Mouse (Mus musculus): ENCODE data around the gene Matk.
"Not testable (repeated sequence)": the region's sequence is repeated elsewhere in the genome, so short reads cannot be mapped to it uniquely, and the experiment has no call there.

Matk gene

GRCm38 (mm10) chr10:81252424-81253419 lies at the start of gene Matk:
Matk (plus strand) TSS chr10:81252935.
- DNase-seq (ENCODE audit: low spot score in 2 of 2), result no peak

- peak in 1 of 2 experiments; percentile 41 for DNase-seq (ENCODE audit: low spot score in 2 of 2)
Observed at GRCm38 (mm10) chr10:81202978-81203720, 49.6 kb upstream of the Matk start.

- DNase-seq (ENCODE audit: low spot score in 2 of 2), result peak in 1 of 2 experiments; percentile 7
Observed at GRCm38 (mm10) chr10:81204137-81204536, 48.6 kb upstream of the Matk start.

GRCm38 (mm10) chr10:81210154-81210553 lies 42.6 kb upstream of the Matk start:
- DNase-seq (ENCODE audit: low spot score in 2 of 2), result no peak

GRCm38 (mm10) chr10:81216260-81216659 lies 36.5 kb upstream of the Matk start:
- DNase-seq (ENCODE audit: low spot score in 2 of 2), result no peak

GRCm38 (mm10) chr10:81216810-81217209 lies 35.9 kb upstream of the Matk start:
- DNase-seq (ENCODE audit: low spot score in 2 of 2), result no peak

- DNase-seq (ENCODE audit: low spot score in 2 of 2), result not testable (repeated sequence)
Observed at GRCm38 (mm10) chr10:81217267-81217666, 35.5 kb upstream of the Matk start.

GRCm38 (mm10) chr10:81217964-81218363 lies 34.8 kb upstream of the Matk start:
- peak in 1 of 2 experiments; percentile 44 for DNase-seq (ENCODE audit: low spot score in 2 of 2)

GRCm38 (mm10) chr10:81221402-81222015 lies 31.2 kb upstream of the Matk start:
- no peak for DNase-seq (ENCODE audit: low spot score in 2 of 2)

- DNase-seq (ENCODE audit: low spot score in 2 of 2), result not testable (repeated sequence)
Observed at GRCm38 (mm10) chr10:81223731-81224130, 29.0 kb upstream of the Matk start.

- DNase-seq (ENCODE audit: low spot score in 2 of 2), result no peak
Observed at GRCm38 (mm10) chr10:81229735-81230437, 22.8 kb upstream of the Matk start.

GRCm38 (mm10) chr10:81230438-81231332 lies 22.1 kb upstream of the Matk start, which contains the start of gene Atcay:
Atcay (minus strand) TSS chr10:81230833.
- no peak for DNase-seq (ENCODE audit: low spot score in 2 of 2)

GRCm38 (mm10) chr10:81231436-81231835 lies 21.3 kb upstream of the Matk start:
- no peak for DNase-seq (ENCODE audit: low spot score in 2 of 2)

GRCm38 (mm10) chr10:81232580-81233225 lies 20.0 kb upstream of the Matk start, which contains the start of gene Zfr2:
Zfr2 (plus strand) TSS chr10:81233155.
- DNase-seq (ENCODE audit: low spot score in 2 of 2), result peak; percentile 76 to 77

GRCm38 (mm10) chr10:81233226-81233585 lies 19.5 kb upstream of the Matk start:
- DNase-seq (ENCODE audit: low spot score in 2 of 2), result no peak

GRCm38 (mm10) chr10:81234206-81234605 lies 18.5 kb upstream of the Matk start:
- no peak for DNase-seq (ENCODE audit: low spot score in 2 of 2)

- no peak for DNase-seq (ENCODE audit: low spot score in 2 of 2)
Observed at GRCm38 (mm10) chr10:81236471-81237268, 16.1 kb upstream of the Matk start.

GRCm38 (mm10) chr10:81238618-81239017 lies 14.1 kb upstream of the Matk start:
- no peak for DNase-seq (ENCODE audit: low spot score in 2 of 2)

GRCm38 (mm10) chr10:81240876-81241275 lies 11.9 kb upstream of the Matk start:
- no peak for DNase-seq (ENCODE audit: low spot score in 2 of 2)

Data from heart, adult 9 months (tissue).